Mouse (Mus musculus) layer of hippocampus, postnatal 25 days (tissue): ENCODE results near the gene Pdcd4. TPM values are rescaled to one million over a fixed set of nuclear protein-coding genes. Genes with fewer than 3 reads are reported as not detected.
A peak's percentile ranks its signal among the peaks of the same experiment; 100 is the strongest.
"Not testable (repeated sequence)": the region's sequence is repeated elsewhere in the genome, so short reads cannot be mapped to it uniquely, and the experiment has no call there.

Source experiments
- DNase-seq, 2 experiments: peaks; one replicate each; pipeline ENCODE4 v3.0.0; 2022; ENCODE audit warnings: mixed read lengths in 2 of 2, low spot score in 1 of 2; ENCODE audit errors: extremely low spot score in 1 of 2
- total RNA-seq, 2 experiments: library from RNA; stranded (reverse); gene quantifications; 2 replicates each; pipeline ENCODE4 v1.2.3; 2021

Gene Pdcd4
- total RNA-seq, 2 experiments from 2014 or later: 118 to 120 TPM

DNA sequence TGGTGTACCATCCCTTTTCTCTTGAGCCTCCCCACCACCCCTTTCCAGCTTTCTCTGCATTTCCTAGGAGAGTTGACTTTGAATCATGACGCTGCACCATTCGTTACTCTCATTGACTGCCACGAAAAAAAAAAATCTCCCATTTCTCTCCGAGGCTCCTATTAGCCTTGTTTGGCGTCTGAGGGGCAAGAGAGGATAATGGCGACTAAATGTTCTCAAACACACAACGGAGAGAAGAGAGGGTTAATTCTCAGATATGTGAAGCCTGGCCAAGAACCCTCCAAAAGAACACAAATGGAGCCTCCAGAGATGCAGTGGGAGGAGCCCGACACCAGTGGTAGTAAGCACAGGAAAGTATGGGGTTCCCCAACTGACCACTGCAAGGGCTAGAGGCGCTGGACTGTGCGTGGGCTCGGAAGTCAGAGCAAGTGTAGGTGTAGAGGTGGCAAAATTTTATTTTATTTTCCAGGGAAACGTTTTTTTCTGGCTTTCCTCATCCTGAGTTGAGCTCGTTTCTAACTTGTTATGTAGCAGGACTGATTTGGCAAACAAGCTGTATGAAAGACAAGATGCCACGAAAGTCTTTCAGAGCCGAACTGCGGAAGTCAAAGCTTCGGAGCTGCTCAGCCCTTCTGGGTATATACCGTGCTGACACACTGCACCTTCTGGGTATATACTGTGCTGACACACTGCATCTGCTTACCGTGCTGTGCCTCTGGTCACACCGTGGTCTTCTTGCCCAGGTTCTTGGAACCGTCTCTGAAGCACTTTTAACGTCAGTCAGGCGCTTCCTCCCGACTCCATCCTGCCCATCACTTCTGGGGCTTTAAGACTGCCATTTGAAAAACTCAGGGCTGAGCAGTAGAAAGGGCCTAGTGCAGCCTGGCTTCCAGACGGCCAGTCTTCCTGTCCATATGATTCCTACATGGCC lies 7.2 kb downstream of the Pdcd4 start:
- DNase-seq: no peak

DNA sequence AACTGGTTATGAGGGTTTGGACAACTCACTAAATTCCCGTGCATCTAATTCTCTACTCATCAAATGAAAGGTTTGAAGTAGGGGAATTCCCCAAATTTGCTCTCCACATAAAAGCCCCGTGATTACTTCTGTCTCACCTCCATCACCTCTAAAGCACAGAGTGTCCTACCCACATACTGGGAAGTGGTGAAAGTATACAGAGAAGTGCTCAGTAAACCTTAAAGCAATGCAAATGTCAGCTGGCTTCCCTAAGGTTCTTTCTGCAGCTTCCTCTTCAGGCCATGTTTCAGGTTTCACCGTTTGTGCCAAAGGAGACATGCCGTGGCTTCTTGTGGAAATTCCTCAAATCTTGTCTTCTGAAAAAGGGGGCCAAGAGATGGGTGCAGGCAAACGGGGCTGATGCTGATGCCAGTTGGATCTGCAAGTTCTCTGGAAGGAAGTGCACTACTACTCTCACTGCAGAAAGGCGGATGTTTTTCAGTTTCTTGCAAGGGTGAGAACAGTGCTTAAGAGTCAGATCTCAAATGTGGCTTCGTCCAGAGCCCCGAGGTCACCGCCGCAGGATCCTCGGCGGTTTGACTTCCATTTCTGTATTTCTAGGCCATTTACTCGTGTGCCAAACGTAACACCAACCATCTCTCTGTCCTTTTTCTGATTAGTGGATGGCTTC lies 8.0 kb downstream of the Pdcd4 start:
- DNase-seq: no peak

GRCm38 (mm10) chr19:53901931-53902738 lies 10.1 kb downstream of the Pdcd4 start:
- no peak for DNase-seq

DNA sequence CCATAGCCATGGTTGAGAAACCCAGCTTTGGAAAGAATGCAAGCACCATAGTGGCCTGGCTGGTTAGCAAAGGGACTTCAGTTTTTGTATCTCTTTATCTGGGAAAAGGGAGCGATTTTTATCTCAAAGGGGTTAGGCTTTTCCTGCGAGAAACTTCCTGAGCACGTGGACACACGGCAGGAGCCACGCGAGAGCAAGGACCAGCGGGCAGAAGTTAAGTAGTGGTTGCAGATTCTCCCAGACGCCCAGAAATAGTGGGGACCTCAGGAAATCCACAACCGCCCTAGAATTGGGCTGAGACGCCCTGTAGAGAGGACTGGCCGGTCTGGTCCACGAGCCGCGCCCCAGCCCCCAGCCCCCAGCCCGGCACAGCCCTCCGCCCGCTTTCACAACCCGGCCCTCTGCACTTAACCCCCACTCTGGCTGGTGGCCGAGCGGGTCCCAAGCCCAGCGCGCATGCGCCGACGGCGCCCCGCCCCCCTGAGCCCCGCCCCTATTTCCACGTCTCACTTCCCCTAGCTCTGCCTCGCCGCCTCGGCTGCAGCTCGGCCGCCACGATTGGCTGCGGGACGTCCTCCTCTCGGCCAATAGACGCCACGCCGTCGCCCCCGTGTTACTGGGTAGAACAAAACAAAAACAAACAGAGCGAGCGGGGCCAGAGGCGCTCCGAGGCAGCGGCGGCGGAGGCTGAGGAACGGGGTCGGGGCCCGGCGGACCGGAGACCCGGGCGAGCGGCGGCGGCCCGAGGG lies 10.9 kb downstream of the Pdcd4 start:
- peak; percentile 85 to 86 for DNase-seq

DNA sequence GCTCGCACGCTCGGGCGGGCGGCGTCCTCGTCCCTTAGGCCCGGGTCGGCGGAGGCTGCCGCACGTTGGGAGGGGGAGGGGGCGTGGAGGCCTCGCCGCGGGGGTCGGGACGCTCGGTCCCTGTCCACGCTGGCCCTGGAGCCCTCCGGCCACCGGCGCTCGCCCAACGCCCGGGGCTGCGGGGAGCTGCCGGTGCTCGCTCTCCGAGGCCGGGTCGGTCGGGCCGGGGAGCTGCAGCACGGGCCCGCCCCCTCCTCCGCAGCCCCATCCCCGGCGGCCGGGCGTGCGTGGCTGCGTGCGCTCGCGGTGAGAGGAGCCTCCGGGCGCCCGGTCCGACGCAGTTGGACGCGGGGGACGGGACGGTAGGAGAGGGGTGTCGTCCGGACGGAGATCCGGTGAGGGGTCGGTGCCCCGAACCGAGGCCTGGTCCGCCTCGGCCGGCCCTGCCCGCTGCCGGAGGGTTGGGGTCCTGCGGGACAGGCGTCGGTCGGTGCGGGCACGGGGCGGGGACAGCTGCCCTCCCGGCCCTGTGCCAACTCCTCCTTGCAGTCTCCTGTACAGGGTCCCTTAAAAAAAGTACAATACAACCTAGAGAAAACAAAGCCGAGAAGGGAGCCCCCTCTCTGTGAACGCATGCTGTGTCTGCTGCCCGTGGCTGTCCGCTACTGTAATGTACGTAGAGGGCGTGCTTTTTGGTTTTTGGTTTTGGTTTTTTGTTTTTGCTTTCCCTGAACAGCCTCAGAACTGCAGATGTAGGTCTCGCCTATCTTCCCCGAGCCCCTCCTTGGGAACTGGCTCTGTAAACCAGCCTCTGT lies 11.7 kb downstream of the Pdcd4 start:
- peak; percentile 49 to 53 for DNase-seq

DNA sequence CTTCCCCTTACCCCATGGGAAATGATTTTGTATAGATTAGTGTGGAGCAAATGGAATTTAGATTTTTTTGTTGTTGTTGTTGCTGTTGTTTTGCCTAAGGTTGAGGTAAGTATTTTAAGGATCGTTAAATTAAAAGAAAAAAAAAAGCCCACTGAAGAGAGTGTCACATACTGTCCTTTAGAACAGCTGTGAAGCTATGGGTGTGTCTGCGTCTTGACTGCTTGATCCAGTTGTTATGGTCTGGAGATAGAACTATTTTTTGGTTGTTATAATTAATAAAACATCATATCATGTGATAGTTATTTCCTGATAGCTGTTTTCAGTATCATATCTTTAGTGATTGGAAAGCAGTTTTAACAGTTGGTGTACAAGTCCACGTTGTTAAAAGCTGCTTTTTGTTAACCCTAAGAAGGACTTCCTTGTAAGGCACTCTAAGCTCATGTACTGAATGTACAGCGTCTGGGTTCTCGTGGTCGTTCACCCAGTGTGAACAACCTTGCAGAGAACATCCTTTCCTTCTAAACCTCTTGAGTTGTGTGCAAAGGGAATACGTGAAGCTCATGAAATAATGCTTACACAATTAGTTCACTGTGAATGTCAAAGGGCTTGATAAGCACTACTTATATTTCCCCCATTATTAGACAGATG lies 12.9 kb downstream of the Pdcd4 start:
- DNase-seq: no peak

GRCm38 (mm10) chr19:53906033-53906702 lies 14.1 kb downstream of the Pdcd4 start:
- no peak for DNase-seq

- DNase-seq: not testable (repeated sequence)
Observed at GRCm38 (mm10) chr19:53906703-53907070, 14.7 kb downstream of the Pdcd4 start.

GRCm38 (mm10) chr19:53914950-53915349 lies 22.9 kb downstream of the Pdcd4 start:
- DNase-seq: no peak

GRCm38 (mm10) chr19:53919541-53919940 lies 27.5 kb downstream of the Pdcd4 start:
- DNase-seq: no peak

GRCm38 (mm10) chr19:53921996-53922395 lies 30.0 kb downstream of the Pdcd4 start:
- not testable (repeated sequence) for DNase-seq

GRCm38 (mm10) chr19:53925338-53925751 lies 33.3 kb downstream of the Pdcd4 start:
- DNase-seq: no peak

- DNase-seq: no peak
Observed at GRCm38 (mm10) chr19:53926705-53927104, 34.7 kb downstream of the Pdcd4 start.

DNA sequence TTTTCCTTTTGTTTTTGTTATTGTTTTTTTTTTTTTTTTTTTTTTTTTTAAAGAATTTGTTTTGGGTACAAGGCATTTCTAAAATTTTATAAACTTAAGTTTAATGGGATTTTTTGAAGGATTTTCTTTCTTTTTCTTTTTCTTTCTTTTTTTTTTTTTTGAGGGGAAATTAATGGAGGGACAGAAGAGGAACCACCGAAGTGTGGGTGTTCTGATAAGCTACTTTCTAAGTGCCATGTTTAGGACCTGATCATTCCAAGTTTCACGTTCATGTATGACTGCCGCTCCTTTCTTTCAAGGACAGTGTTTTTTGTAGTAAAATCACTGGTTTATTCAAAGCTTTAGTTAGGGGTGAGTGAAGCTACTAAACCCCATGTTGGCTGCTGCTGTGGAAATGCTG lies 37.2 kb downstream of the Pdcd4 start:
- DNase-seq: no peak

- no peak for DNase-seq
Observed at GRCm38 (mm10) chr19:53933050-53933449, 41.0 kb downstream of the Pdcd4 start.

DNA sequence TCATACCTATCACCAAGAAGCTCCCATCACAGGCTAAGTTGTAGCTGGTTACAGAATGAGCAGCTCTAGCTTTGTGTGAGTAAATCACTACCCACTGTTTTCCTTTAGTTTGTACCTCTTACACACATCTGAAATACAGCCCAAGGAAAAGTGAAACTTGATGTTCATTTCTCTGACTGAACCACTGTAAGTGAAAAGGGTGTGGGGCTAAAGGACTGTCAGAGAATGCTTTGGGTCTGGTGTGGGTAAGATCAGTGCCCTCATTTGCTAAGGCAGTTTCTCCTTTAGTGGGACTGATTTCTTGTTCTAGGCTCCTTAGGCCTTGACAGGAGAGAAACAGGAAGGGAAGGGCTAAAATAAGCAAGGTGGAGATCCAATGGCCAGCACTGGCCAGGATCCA lies 42.0 kb downstream of the Pdcd4 start:
- no peak for DNase-seq

DNA sequence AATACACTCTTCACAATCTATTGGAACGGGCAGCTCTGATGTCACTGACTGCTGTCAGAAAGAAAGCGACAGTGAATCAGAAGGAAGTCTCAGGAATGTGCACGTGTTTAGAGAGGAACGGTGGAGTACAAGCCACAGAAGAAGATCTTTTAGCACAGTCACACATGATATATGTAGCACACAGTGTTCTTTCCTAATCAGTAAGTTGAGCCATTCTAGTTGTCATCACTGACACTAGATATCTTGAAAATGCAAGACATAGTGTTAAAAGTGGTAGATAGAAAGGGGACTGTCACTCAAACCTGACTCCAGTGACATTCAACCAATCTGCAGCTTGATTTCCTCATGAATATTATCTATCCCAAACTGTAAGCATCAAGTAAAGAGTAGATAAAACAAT lies 47.4 kb downstream of the Pdcd4 start:
- DNase-seq: no peak

- no peak for DNase-seq
Observed at GRCm38 (mm10) chr19:53941139-53941538, 49.1 kb downstream of the Pdcd4 start.
